Mouse (Mus musculus) Muller cell, postnatal 12 days (primary cell): ENCODE measurements at regions not wholly inside any gene's neighbourhood (a gene's known extent, or its start where the extent isn't known, plus 50 kb on each side); places are given as distances from the start of the nearest gene placed in this dataset.
"Not testable (repeated sequence)": the region's sequence is repeated elsewhere in the genome, so short reads cannot be mapped to it uniquely, and the experiment has no call there.

Experiments
- DNase-seq: peaks from one replicate; pipeline ENCODE4 v3.0.0-alpha.2; 2015; ENCODE audit errors: inconsistent ontology term

DNA sequence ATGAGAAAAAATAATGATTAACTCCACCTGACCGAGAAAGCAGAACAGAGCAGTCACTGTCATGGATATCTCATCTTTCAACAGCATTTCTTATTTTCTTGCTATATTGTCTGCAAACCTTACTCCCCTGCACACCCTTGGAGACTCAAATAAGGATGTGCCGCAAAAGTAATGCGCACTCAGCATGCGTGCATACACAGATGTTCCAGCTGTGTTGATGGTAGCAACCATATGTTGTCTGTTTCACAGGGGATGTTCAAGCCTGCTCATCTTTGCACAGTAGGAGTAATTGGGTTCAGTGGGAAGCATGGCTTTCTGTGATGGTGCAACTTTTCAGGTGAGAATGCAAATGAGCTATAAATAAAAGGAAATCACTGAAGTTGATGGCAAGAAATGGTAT lies 1182.9 kb upstream of the Manea start:
- DNase-seq: no peak

DNA sequence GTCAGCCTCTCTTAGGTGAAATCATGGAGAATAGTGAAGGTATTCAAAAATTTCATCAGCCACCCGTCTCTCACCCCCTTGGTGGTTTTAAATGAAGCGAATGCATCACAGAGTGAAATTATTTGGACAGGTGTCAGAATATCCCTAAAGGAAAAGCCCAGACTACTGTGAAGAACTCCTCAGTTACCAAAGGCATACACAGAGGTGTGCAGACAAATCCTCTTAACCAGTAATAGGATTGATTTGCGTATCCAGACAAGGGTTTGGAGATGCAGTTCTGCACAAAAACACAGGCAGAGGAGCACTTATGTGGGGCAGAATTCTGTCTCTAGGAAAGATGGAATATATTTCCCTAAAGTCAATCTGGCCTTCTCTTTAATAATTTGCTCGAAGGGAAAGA lies 1173.6 kb upstream of the Manea start:
- no peak for DNase-seq

GRCm38 (mm10) chr4:27504829-27505804 lies 1158.4 kb upstream of the Manea start:
- no peak for DNase-seq

DNA sequence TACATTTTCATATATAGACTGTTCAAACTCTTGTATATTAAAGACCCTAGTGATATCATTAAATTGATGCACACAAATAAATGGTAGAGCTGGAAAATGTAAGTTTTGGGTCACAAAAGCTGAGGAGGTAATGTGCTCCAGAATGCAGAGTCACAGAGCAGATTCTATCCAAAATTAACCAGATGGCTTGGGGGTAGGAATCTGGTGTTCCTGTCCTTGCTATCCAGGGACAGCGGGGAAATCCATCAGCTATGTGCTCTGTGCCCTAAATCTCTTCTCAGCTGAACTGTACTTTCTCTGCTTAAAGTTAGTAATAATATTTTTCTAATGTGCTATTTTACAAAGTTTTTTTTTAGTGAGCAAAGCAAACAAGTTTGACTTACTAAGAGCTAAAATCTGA lies 1151.2 kb upstream of the Manea start:
- DNase-seq: no peak

DNA sequence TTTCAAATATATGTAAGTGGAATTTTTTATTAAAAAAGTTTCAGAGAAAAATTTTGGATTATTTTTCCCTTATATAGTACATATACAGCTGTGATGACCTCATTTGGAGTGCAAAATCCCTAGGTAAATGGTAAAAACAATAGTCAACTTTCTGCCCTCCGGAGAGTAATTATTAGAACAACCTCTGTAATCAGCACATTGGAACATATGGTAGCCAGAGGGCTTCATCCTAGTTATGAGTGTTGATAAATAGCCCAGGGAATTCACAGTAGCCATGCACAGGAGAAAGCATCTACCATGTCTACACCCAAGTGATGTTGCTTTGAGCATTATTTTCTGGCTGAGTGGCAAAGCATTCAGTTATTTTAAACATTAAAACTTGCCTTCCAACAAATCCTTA lies 1150.6 kb upstream of the Manea start:
- DNase-seq: no peak

DNA sequence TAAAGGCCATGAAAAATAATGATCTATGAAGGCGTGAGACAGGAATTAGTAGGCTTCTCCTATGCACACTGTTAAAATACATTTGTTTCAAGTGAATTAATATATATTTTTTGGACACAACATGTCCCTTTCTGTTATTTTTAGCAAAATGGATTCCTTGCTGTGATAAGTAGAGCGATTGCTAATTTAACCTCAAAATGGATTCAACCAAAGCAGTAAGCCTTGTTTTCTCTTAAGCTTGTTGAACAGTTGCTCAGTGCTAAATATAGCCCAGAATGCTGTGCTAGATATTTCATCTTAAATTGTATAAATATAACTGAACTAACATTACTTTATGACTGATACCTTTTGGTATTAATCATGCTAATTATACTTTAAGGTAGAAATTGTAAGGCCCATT lies 1144.6 kb upstream of the Manea start:
- DNase-seq: no peak

DNA sequence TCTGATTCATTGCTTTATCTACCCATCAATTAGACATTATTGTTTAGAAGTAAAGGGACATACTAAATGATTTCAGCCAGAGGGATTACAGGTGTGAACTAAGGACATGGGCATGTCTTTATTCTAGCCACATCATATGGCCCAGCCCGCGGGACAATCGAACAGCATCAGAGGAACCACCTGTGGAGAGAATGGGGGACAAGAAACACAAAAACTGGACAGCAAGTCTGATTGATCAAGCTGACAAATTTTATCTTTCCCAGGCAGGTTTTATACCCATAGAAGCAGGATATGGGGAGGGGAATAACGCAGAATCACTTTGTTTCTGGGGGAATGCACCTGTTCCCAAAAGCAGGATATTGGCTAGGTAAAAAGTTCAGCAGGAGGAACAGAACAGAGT lies 1103.2 kb upstream of the Manea start:
- DNase-seq: peak; percentile 9

DNA sequence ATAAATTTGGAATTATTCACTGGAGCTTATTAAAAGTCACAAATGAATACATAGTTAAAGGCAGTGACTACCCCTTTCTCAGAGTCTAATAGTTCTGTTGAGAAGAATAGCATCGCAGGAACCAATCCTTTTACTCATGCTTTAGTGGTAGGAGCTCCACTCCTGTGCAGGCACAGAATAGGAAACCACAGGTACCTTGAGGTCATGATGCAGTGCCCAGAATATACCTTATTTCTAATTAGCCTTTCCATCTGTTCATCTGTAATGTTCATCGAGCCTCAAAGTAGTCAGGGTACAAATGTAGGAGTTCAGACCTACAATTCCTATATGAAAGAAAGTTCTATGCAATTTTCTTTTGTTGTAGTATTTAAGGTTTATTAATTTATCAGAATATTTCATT lies 1099.6 kb upstream of the Manea start:
- DNase-seq: no peak

DNA sequence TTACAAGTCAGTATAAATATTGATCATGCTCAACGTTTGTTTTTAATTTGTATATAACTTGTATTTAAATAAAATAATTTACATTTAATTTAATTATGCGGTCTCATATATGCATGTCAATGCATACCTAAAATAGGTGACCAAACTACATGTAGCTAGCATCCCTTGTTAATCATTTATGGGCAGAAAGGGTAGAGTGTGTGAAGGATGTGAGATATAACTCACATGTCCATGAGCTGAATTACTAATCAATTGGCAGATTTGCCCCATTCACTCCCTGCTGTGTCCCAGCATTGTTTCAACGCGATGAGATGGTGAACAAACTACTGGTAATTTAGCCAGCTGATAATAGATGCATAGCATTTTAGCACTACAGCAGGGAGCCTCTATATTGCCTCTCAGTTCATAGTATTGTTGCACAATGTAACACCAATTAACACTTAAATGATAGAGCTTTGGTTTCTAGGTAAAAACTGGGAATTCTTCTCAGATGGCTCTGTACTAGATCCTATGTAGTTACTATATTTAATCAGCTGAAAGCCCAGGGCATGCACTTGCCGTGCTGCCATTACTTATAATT lies 1082.6 kb upstream of the Manea start:
- DNase-seq: no peak

DNA sequence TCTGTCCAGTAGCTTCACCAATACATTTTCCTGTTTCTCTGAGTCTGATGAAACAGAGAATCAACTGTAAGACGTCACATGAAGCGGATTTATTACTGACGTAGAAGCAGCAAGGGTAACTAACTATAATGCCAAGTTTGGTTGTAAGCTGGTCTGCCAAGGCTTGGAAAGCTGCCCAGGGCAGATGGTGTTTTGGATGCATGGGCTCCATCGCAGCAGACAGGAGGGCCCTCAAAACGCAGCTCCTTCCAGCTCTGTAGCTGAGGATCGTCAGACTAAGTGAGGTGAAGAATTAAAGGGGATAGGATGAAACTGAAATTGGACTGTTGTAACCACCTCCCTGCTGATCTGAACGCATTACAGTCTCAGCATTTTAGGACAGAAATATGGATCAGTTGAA lies 1079.2 kb upstream of the Manea start:
- DNase-seq: no peak

GRCm38 (mm10) chr4:27423846-27424245 lies 1077.2 kb upstream of the Manea start:
- no peak for DNase-seq

DNA sequence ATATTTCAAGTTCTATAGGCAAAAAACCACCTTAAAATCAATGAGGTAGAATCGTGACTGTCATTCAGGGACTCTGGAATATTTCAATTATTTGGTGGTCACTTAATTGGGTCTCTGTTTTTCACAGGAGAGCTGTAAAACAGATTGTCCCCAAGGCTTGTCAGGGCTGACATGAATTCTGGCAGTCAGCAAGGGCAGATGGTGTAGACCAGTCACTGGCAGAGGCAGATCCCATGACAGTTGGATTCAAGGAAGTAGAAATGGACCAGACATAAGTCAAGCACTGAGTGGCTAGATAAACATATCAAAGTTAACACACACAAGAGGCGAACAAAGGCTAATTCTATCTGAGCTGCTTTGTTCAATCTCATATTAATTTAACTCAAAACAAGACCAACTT lies 1071.8 kb upstream of the Manea start:
- DNase-seq: no peak

DNA sequence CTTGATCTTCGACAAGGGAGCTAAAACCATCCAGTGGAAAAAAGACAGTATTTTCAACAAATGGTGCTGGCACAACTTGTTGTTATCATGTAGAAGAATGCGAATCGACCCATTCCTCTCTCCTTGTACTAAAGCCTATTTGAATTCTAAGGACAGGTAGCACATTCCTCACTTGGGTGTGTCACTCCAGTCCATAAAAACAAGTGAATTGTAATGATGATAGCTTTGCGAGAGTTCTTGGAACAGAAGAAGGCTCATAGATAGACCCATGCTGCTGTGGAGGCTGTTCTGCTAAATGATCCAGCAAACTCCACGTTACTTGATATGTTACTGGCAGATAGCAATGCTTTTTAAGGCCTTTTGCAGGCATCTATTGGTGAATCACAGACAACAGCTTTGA lies 1038.2 kb upstream of the Manea start:
- DNase-seq: not testable (repeated sequence)

- DNase-seq: peak; percentile 46
Measured at GRCm38 (mm10) chr4:27346892-27347291, 1000.2 kb upstream of the Manea start.

GRCm38 (mm10) chr4:27333279-27333678 lies 986.6 kb upstream of the Manea start:
- DNase-seq: no peak
